ENCODE assay signal across 20 mouse cellular contexts in the genomic region with DNA sequence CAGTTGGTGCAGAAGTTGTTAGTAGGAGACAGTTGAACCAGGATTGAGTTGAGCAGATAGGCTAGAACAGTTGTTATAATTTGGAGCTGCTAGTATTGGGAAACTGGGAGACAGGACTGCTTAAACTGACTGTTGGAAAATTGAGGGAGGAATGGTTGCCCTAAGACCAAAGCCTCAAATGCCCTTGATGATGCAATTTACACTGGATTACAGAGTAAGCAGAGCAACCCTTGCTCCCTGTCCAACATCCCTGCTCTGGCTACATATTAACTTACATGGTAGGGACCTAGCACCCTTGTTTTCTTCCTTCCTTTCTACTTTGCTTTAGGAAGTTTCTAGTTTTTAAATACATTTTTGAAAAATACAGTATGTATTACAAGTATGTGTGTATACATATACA. TPM values are rescaled to one million over a fixed set of nuclear protein-coding genes. Genes with fewer than 3 reads are reported as not detected.
DNase-seq lines count a peak whose midpoint lies in the region; ATAC-seq and TF ChIP-seq lines count a peak whose summit lies in the region.
"Had no signal": no experiment of that assay in that cellular context is flagged by ENCODE, and none has a peak within 500 bp of the region (broad histone marks: within the 10 kb centered on the region; RNA-seq: fewer than 3 reads in every experiment).

No protein-coding gene starts in this region.

- no peak for TF ChIP-seq CTCF in kidney, adult 2 months (conservative IDR thresholded peaks at IDR 0.05; ENCODE audit: insufficient read depth, insufficient read length, low read depth, low read length)

- no peaks in the 10 kb centered on the region for H3K36me3 ChIP-seq in kidney, adult 2 months (ENCODE audit: control insufficient read depth, insufficient read depth, low read length)
- no peaks in the 10 kb centered on the region for H3K36me3 ChIP-seq in liver, embryonic 16.5 days (ENCODE audit: control insufficient read depth, insufficient read depth)
- H3K36me3 ChIP-seq: forebrain, embryonic 12.5 days had no signal

- H3K9me3 ChIP-seq in liver, embryonic 16.5 days (replicated peaks; ENCODE audit: control insufficient read depth, low read length) = no peaks in the 10 kb centered on the region
- H3K9me3 ChIP-seq: forebrain, embryonic 12.5 days had no signal

- peak; percentile 87 for ATAC-seq in liver, embryonic 16.5 days (ENCODE audit: low read depth)
- ATAC-seq: hindbrain, embryonic 16.5 days; midbrain, embryonic 16.5 days had no signal

- H3K4me3 ChIP-seq in kidney, adult 2 months (ENCODE audit: insufficient read depth, low read depth, low read length) = no peak overlapping the region
- no peak overlapping the region for H3K4me3 ChIP-seq in liver, embryonic 16.5 days (ENCODE audit: low read depth, low read length)
- H3K4me3 ChIP-seq: forebrain, embryonic 12.5 days had no signal

- H3K27ac ChIP-seq in kidney, adult 2 months (ENCODE audit: insufficient read depth, low read depth, low read length) = peak overlapping the region; percentile 99
- H3K27ac ChIP-seq in liver, embryonic 16.5 days (ENCODE audit: low read length) = peak overlapping the region; percentile 77
- H3K27ac ChIP-seq: forebrain, embryonic 12.5 days had no signal

- no peak overlapping the region for H3K4me2 ChIP-seq in liver, embryonic 16.5 days (ENCODE audit: low read depth, low read length)
- H3K4me2 ChIP-seq: forebrain, embryonic 12.5 days; heart, embryonic 11.5 days had no signal

- H3K27me3 ChIP-seq in kidney, adult 2 months (replicated peaks; ENCODE audit: control insufficient read depth, insufficient read depth, low read length) = no peaks in the 10 kb centered on the region
- no peaks in the 10 kb centered on the region for H3K27me3 ChIP-seq in liver, embryonic 16.5 days (ENCODE audit: control insufficient read depth, insufficient read depth, low read depth, low read length)
- H3K27me3 ChIP-seq: forebrain, embryonic 12.5 days had no signal

- no peak for TF ChIP-seq POLR2A in kidney, adult 2 months (IDR thresholded peaks at IDR 0.05; ENCODE audit: low read depth, low read length)

- H3K9ac ChIP-seq in liver, embryonic 16.5 days (ENCODE audit: low read depth, low read length) = no peak overlapping the region
- H3K9ac ChIP-seq: forebrain, embryonic 12.5 days had no signal

- peak; percentile 8 for DNase-seq in gonadal fat pad, adult 2 months (ENCODE audit: low read depth)
- peak; percentile 91 for DNase-seq in kidney, adult 2 months
- DNase-seq in kidney, postnatal 25 days = peak; percentile 63 to 76
- no peak for DNase-seq in neural tube, embryonic 10.5 days (ENCODE audit: extremely low spot score, low spot score)
- DNase-seq in adrenal gland, postnatal 10 days = no peak
- no peak for DNase-seq in lung, postnatal 14 days
- DNase-seq in layer of hippocampus, postnatal 25 days (ENCODE audit: extremely low spot score in 1 of 2, low spot score in 1 of 2) = no peak
- DNase-seq: cerebellum, adult 9-11 months; gastrocnemius, postnatal 25 days; heart, postnatal 4 days; thymus, postnatal 14 days had no signal

- peaks cover 4% of the 10 kb centered on the region; the same call in 1 of the 2 replicates for H3K4me1 ChIP-seq in kidney, adult 2 months (ENCODE audit: control insufficient read depth, insufficient read depth, low read length)
- peaks cover 3% of the 10 kb centered on the region; the same call in 1 of the 2 replicates for H3K4me1 ChIP-seq in liver, embryonic 16.5 days (ENCODE audit: control insufficient read depth, low read depth, low read length)

RNA-seq across cellular contexts. Expression of gene Acnat1, which starts 11.7 kb away (rescaled TPM):
- 1.1 and 2.0 TPM in 2 replicates for polyA plus RNA-seq in gonadal fat pad, adult 2 months (2012; rRNA removed)
- polyA plus RNA-seq in kidney, adult 2 months (2012; rRNA removed) = 41.7 and 46.9 TPM in 2 replicates
- polyA plus RNA-seq in liver, embryonic 16.5 days (2015; fragmentation: Nextera tagmentation; extraction: Ambion mirVana) = 0.86 and 1.1 TPM in 2 replicates
- total RNA-seq in adrenal gland, postnatal 10 days (2021) = 10 to 100 TPM in 1 of 2 experiments, 1 to 10 TPM in 1; 9.1 to 12.4 TPM
- under 1 TPM; 0.20 to 0.52 TPM for total RNA-seq in layer of hippocampus, postnatal 25 days (2021)
- total RNA-seq: gastrocnemius, postnatal 25 days; heart, postnatal 4 days; layer of hippocampus, adult 8-10 months had no signal
- polyA plus RNA-seq: C2C12; forebrain, embryonic 12.5 days; frontal cortex, adult 2 months; heart, embryonic 11.5 days; hindbrain, embryonic 16.5 days; midbrain, embryonic 16.5 days had no signal

RNA-seq across cellular contexts. Expression of gene Baat, which starts 20.9 kb away (rescaled TPM):
- polyA plus RNA-seq in gonadal fat pad, adult 2 months (2012; rRNA removed) = not detected in 2 replicates
- 4.4 and 5.7 TPM in 2 replicates for polyA plus RNA-seq in kidney, adult 2 months (2012; rRNA removed)
- polyA plus RNA-seq in liver, embryonic 16.5 days (2015; fragmentation: Nextera tagmentation; extraction: Ambion mirVana) = 2.9 and 3.3 TPM in 2 replicates
- total RNA-seq in adrenal gland, postnatal 10 days (2021) = 1 to 10 TPM; 1.8 to 1.9 TPM
- under 1 TPM in 1 of 2 experiments, not detected in 1; 0.19 TPM for total RNA-seq in layer of hippocampus, postnatal 25 days (2021)
- total RNA-seq: megakaryocyte-erythroid progenitor cell, adult 5-6 weeks had no signal
- polyA plus RNA-seq: hindbrain, embryonic 16.5 days had no signal

RNA-seq across cellular contexts. Expression of gene Mrpl50, which starts 35.5 kb away (rescaled TPM):
- polyA plus RNA-seq in gonadal fat pad, adult 2 months (2012; rRNA removed) = 6.0 and 6.4 TPM in 2 replicates
- polyA plus RNA-seq in kidney, adult 2 months (2012; rRNA removed) = 14.7 and 21.2 TPM in 2 replicates
- 54.4 and 56.9 TPM in 2 replicates for polyA plus RNA-seq in liver, embryonic 16.5 days (2015; fragmentation: Nextera tagmentation; extraction: Ambion mirVana)
- total RNA-seq in adrenal gland, postnatal 10 days (2021) = 10 to 100 TPM; 45.5 to 49.5 TPM
- total RNA-seq in layer of hippocampus, postnatal 25 days (2021) = 10 to 100 TPM; 31.4 to 33.8 TPM

RNA-seq across cellular contexts. Expression of gene Zfp189, which starts 35.5 kb away (rescaled TPM):
- polyA plus RNA-seq in gonadal fat pad, adult 2 months (2012; rRNA removed) = 3.3 and 4.6 TPM in 2 replicates
- 2.0 and 2.5 TPM in 2 replicates for polyA plus RNA-seq in kidney, adult 2 months (2012; rRNA removed)
- 3.5 and 3.8 TPM in 2 replicates for polyA plus RNA-seq in liver, embryonic 16.5 days (2015; fragmentation: Nextera tagmentation; extraction: Ambion mirVana)
- 1 to 10 TPM; 7.7 to 8.3 TPM for total RNA-seq in adrenal gland, postnatal 10 days (2021)
- 10 to 100 TPM; 23.1 to 28.3 TPM for total RNA-seq in layer of hippocampus, postnatal 25 days (2021)

Comparison
In these comparisons a context has a peak if more than half of its experiments do, and no peak if none do; other contexts are left out.
1. DNase-seq: peak in gonadal fat pad, adult 2 months (single experiment), kidney, adult 2 months (single experiment) and kidney, postnatal 25 days (2 of 2); none in neural tube, embryonic 10.5 days (single experiment), adrenal gland, postnatal 10 days (single experiment), lung, postnatal 14 days (single experiment) and layer of hippocampus, postnatal 25 days (0 of 2).
2. RNA of gene Acnat1, which starts 11.7 kb away (polyA plus RNA-seq): 41.7 to 46.9 TPM in kidney, adult 2 months; 1.1 to 2.0 TPM in gonadal fat pad, adult 2 months and 0.86 to 1.1 TPM in liver, embryonic 16.5 days; every median in the first group is over 10 times any median in the second.